Mouse (Mus musculus) G1E (cell line): ENCODE data around the gene Gabpb2. TPM values are rescaled to one million over a fixed set of nuclear protein-coding genes. Genes with fewer than 3 reads are reported as not detected.

Experiments used
- ATAC-seq: 2 replicates; pipeline ENCODE4 v1.8.0; 2016; ENCODE audit warnings: mild to moderate bottlenecking; ENCODE audit not compliant: insufficient number of reproducible peaks, poor library complexity, low FRiP score, severe bottlenecking; ENCODE audit errors: extremely low read depth
- DNase-seq: peaks from one replicate; pipeline ENCODE4 v3.0.0; 2012; ENCODE audit warnings: low spot score
- H3K27me3 ChIP-seq: 2 replicates; pipeline ENCODE4 v1.6.1; 2012; ENCODE audit warnings: mild to moderate bottlenecking, low read length, inconsistent platforms; ENCODE audit not compliant: insufficient read depth
- H3K36me3 ChIP-seq: replicated peaks from 2 replicates; pipeline ENCODE3; 2012; ENCODE audit warnings: mild to moderate bottlenecking, inconsistent platforms
- H3K4me1 ChIP-seq: 2 replicates; pipeline ENCODE4 v1.6.1; 2012; ENCODE audit warnings: low read depth, low read length, inconsistent platforms, mixed read lengths; ENCODE audit not compliant: insufficient read depth
- H3K4me3 ChIP-seq: 2 replicates; pipeline ENCODE4 v1.5.1; 2012; ENCODE audit warnings: low read depth, mild to moderate bottlenecking, inconsistent platforms, low read length, moderate library complexity, mixed read lengths
- H3K9me3 ChIP-seq: replicated peaks from 2 replicates; pipeline ENCODE4 v1.6.1; 2012; ENCODE audit warnings: inconsistent platforms
- CTCF ChIP-seq: IDR thresholded peaks from 2 replicates; pipeline ENCODE4 v1.5.1; 2012; ENCODE audit warnings: low read depth, low read length, inconsistent platforms, mixed read lengths
- GATA1 ChIP-seq: IDR thresholded peaks from 2 replicates; pipeline ENCODE4 v1.6.1; 2012; ENCODE audit warnings: borderline replicate concordance, low read length, inconsistent platforms, mixed read lengths
- GATA2 ChIP-seq: IDR thresholded peaks from 2 replicates; pipeline ENCODE4 v1.6.1; 2012; ENCODE audit warnings: low read depth, low read length, inconsistent platforms, borderline replicate concordance
- POLR2AphosphoS5 ChIP-seq: IDR thresholded peaks from 2 replicates; pipeline ENCODE4 v1.6.1; 2012; ENCODE audit warnings: low read depth, low read length, inconsistent platforms; ENCODE audit not compliant: insufficient replicate concordance
- TAL1 ChIP-seq: conservative IDR thresholded peaks from 2 replicates; pipeline ENCODE4 v1.6.1; 2012; ENCODE audit warnings: low read depth, low read length, inconsistent platforms, mixed read lengths
- polyA plus RNA-seq: library from polyadenylated mRNA; stranded (reverse); fragments of >175 nt; gene quantifications from 2 replicates; pipeline ENCODE4 v1.2.3, GENCODE M21; 2012
- total RNA-seq, 2 experiments: library from RNA; stranded (forward) in 1 of 2; stranded (reverse) in 1 of 2; fragments of 200-1000 nt in 1 of 2; fragments of >200 nt in 1 of 2; fragmentation: Nextera tagmentation in 1 of 2; gene quantifications; 2 replicates each; pipeline ENCODE4 v1.2.3; 2014 to 2017

Gene Gabpb2
- total and polyA plus RNA-seq, 3 experiments, result 6.2 to 110 (median 62.8) TPM

DNA sequence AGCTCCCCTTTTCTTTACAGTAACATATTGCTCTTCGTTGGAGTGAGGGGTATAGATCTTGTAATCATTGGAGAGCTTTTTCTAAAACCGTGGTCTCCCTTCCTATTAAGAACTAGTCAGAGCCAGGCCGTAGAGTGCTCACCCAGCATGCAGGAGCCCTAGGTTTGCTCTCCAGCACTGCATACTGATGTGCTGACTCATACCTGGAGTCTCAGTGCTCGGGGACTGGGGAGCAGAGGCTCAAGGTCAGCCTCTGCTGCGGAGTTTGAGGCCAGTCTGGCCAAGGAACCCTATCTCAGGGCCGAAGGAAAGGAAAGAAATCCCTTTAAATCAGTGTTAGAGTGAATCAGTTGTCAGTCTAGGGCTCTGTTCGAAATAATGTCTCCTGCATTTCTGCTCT lies 15.1 kb upstream of the Gabpb2 start:
- no peak for TF ChIP-seq GATA2
- TF ChIP-seq POLR2AphosphoS5, result no peak
- TF ChIP-seq GATA1, result no peak
- no peak for TF ChIP-seq CTCF
- TF ChIP-seq TAL1, result no peak
- H3K9me3 ChIP-seq, result no peaks in the 10 kb centered on the region
- DNase-seq, result no peak
- peaks cover 55% of the 10 kb centered on the region for H3K4me1 ChIP-seq
- peaks cover 74% of the 10 kb centered on the region for H3K36me3 ChIP-seq
- ATAC-seq, result no peak
- H3K27me3 ChIP-seq, result no peaks in the 10 kb centered on the region
- no peak overlapping the region for H3K4me3 ChIP-seq

GRCm38 (mm10) chr3:95231298-95232221 lies 13.8 kb upstream of the Gabpb2 start, which contains the start of gene Mllt11:
Gene Mllt11, minus strand, starts transcription at chr3:95232171.
- no peaks in the 10 kb centered on the region for H3K27me3 ChIP-seq
- peak; percentile 81 for DNase-seq
- no peaks in the 10 kb centered on the region for H3K9me3 ChIP-seq
- no peak for ATAC-seq
- peaks cover 63% of the 10 kb centered on the region for H3K36me3 ChIP-seq
- peaks cover 59% of the 10 kb centered on the region for H3K4me1 ChIP-seq
- TF ChIP-seq GATA2 (no peak), GATA1 (no peak), POLR2AphosphoS5 (no peak), CTCF (no peak), TAL1 (no peak)
- peak within 1 kb of the TSS; percentile 78 for H3K4me3 ChIP-seq

DNA sequence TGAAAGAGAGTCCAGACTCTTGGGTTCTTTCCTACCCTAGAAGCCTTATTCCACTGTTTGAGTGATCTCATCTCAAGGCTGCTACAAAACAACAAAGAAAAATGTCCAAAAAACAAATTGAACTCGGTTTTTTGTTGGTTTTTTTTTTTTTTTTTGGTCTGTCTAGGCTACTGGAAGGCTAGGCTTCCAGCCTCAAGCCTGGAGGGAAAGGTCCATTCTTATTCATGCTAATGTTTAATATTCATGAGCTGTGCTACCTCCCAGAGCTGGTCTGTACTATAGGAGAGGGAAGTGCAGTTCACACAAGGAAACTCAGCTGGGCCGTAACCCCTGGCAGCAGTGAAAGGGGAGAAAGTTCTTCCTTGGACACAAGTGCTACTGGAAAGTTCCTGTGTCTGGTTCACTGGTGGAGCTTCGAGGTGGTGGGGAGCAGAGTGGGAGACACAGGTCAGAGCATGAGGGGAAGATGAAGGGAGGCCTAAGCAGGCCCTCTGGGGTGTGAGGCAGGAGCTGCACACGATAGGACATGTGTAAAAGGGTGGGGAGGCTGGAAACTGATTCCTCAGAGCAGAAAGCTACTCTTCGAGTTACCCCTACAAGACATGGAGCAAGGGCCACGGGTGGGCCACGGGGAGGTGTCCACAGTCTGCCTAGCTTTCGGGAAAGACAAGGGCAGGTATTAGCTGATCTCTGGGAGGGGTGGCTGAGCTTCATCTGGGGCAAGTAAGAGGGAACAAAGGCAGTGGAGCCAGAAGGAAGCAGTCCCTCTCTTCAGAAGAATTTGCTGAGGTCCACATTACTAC lies 13.0 kb upstream of the Gabpb2 start:
- peak overlapping the region; percentile 78 for H3K4me3 ChIP-seq
- H3K4me1 ChIP-seq, result peaks cover 59% of the 10 kb centered on the region
- TF ChIP-seq GATA2 (no peak), CTCF (no peak), POLR2AphosphoS5 (no peak), GATA1 (no peak), TAL1 (no peak)
- no peaks in the 10 kb centered on the region for H3K27me3 ChIP-seq
- ATAC-seq (no peak), DNase-seq (peak; percentile 64)
- H3K9me3 ChIP-seq, result no peaks in the 10 kb centered on the region
- peaks cover 59% of the 10 kb centered on the region for H3K36me3 ChIP-seq

DNA sequence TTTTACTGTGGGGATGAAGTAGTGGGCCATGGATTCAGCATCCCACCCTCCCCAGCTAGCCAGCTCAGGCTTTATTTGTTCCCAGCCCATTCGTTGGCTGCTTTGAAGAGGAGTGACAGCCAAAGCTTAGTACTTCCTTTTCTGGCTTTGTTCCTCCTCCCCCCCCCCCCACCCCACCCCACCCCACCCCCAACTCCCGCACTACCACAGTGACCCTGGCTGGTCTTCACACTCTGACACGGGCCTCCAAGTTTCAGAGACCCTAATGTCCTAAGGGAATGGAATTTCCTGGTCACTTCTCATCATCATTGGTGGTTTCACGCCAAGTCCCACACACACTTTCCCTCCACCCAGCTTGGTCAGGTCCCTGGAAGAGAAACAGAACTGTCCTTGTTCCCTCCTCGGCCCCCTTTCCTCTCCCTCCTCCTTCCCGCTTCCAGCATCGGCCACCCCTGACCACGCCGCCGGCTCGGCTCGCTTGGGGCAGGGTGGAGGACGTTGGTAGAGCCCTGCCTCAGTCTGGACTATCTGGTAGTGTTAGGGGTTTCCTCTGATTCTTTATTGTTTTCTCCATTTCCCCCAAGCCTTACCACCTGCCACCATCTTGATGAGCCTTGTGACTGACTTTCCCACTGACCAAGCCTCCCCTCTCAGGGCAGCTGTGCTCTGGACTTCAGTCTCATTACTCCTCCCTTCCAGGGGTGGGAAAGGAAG lies 12.2 kb upstream of the Gabpb2 start:
- peak; percentile 82 for DNase-seq

DNA sequence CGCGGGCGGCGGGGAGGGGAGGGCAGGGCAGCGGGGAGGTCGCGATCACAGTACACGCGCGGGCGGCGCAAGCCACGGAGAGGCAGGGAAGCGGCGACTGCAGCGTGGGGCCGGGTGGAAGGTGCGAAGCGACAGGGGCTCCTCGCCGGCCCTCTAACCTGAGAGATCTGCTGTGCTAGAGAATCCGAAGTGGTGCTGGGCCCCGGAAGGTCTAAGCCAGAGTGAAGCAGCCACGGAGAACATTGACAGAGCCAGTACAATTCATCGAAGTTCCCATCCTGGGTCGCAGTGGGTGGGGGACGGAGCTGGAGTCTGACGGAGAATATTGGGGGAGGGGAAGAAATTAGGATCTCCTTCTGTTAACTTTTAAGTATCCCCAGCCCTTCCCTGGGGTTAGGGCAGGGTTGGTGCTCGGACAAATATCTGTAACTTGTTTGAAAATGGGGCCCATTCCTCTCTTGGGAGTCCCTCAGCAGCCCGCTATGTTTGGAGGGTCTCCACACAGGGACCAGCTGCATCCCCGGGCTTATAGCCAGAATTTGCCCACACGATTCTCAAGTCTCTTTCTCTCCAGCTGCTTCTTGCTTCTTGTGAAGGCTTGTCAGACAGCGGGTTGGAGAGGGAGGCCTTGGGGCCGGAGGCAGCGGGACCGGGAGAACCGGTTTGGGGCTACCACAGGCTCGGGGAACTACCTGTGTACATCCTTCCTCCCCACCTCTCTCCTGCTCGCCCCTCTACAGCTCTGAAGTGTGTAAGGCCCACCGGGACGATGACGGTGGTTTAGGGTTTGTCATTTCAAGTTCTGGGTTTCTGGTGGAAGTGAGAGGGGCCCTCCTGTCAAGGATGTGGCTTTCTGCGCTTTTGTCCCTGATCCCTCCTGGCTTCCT lies 11.4 kb upstream of the Gabpb2 start:
- Histone ChIP-seq H3K36me3 (peaks cover 55% of the 10 kb centered on the region), H3K27me3 (no peaks in the 10 kb centered on the region), H3K4me1 (peaks cover 59% of the 10 kb centered on the region), H3K4me3 (peak overlapping the region; percentile 78), H3K9me3 (no peaks in the 10 kb centered on the region)
- DNase-seq (peak; percentile 52), ATAC-seq (no peak)
- TF ChIP-seq TAL1 (no peak), CTCF (no peak), POLR2AphosphoS5 (no peak)

More for the DNA sequence above, 12.2 kb upstream of the Gabpb2 start:
- H3K4me3 ChIP-seq, result peak overlapping the region; percentile 78
- peak; percentile 19; the same call in 1 of the 2 replicates for ATAC-seq
- H3K9me3 ChIP-seq, result no peaks in the 10 kb centered on the region
- TF ChIP-seq GATA1 (no peak), POLR2AphosphoS5 (no peak), TAL1 (no peak), CTCF (no peak), GATA2 (no peak)
- H3K36me3 ChIP-seq, result peaks cover 58% of the 10 kb centered on the region
- peaks cover 56% of the 10 kb centered on the region for H3K4me1 ChIP-seq
- H3K27me3 ChIP-seq, result no peaks in the 10 kb centered on the region
